8 mouse cellular contexts compared by ENCODE assay signal in genomic region chr17:34028501-34029149, GRCm38 (mm10). TPM values are rescaled to one million over a fixed set of nuclear protein-coding genes. Genes with fewer than 3 reads are reported as not detected.
DNase-seq lines count a peak whose midpoint lies in the region; ATAC-seq lines count a peak whose summit lies in the region.

No protein-coding gene starts in this region.

- H3K36me3 ChIP-seq in kidney, embryonic 16.5 days (ENCODE audit: insufficient read depth, low read length), result peaks cover 17% of the 10 kb centered on the region
- H3K36me3 ChIP-seq in embryonic facial prominence, embryonic 13.5 days, result peaks cover 24% of the 10 kb centered on the region
- H3K36me3 ChIP-seq in heart, embryonic 14.5 days (ENCODE audit: control insufficient read depth, insufficient read depth, low read length), result peaks cover 27% of the 10 kb centered on the region
- H3K36me3 ChIP-seq in midbrain, embryonic 10.5 days, result peaks cover 41% of the 10 kb centered on the region

- H3K27ac ChIP-seq in kidney, embryonic 16.5 days (ENCODE audit: low read length), result peak overlapping the region; percentile 54
- H3K27ac ChIP-seq in embryonic facial prominence, embryonic 13.5 days, result peak overlapping the region; percentile 80
- peak overlapping the region in 1 of 2 experiments; percentile 82; a peak in 1 of 4 replicates for H3K27ac ChIP-seq in heart, embryonic 14.5 days (replicated peaks in 1 of 2; ENCODE audit: control insufficient read depth in 1 of 2, insufficient read depth in 1 of 2, low read depth in 2 of 2, low read length in 2 of 2)
- peak overlapping the region; percentile 100 for H3K27ac ChIP-seq in midbrain, embryonic 10.5 days (replicated peaks)

- 80% methylated on average over 17 of the region's 17 CpGs for WGBS in kidney, embryonic 16.5 days
- WGBS in embryonic facial prominence, embryonic 13.5 days, result 70% methylated on average over 17 of the region's 17 CpGs
- WGBS in heart, embryonic 14.5 days, result 74% methylated on average over 17 of the region's 17 CpGs
- WGBS in midbrain, embryonic 10.5 days, result 47% methylated on average over 17 of the region's 17 CpGs

- 0 out of 2 replicates have a peak overlapping the region, but pooled peaks have one; percentile 56 for H3K4me3 ChIP-seq in kidney, embryonic 16.5 days (ENCODE audit: low read length)
- H3K4me3 ChIP-seq in embryonic facial prominence, embryonic 13.5 days, result peak overlapping the region; percentile 82
- H3K4me3 ChIP-seq in heart, embryonic 14.5 days (ENCODE audit: control insufficient read depth in 1 of 2, insufficient read depth in 1 of 2, low read depth in 1 of 2, low read length in 2 of 2), result no peak overlapping the region; a peak in 1 of 4 replicates
- H3K4me3 ChIP-seq in midbrain, embryonic 10.5 days, result peak overlapping the region; percentile 99

- peaks cover 69% of the 10 kb centered on the region for H3K4me1 ChIP-seq in kidney, embryonic 16.5 days (ENCODE audit: insufficient read depth, low read length)
- H3K4me1 ChIP-seq in embryonic facial prominence, embryonic 13.5 days, result peaks cover 71% of the 10 kb centered on the region
- peaks cover 27 to 54% of the 10 kb centered on the region in 2 experiments for H3K4me1 ChIP-seq in heart, embryonic 14.5 days (ENCODE audit: control insufficient read depth in 2 of 2, insufficient read depth in 2 of 2, low read length in 2 of 2)
- peaks cover 78% of the 10 kb centered on the region for H3K4me1 ChIP-seq in midbrain, embryonic 10.5 days

- no peak for DNase-seq in kidney, postnatal 36 days
- no peak for DNase-seq in midbrain, embryonic 10.5 days (ENCODE audit: low spot score)
- DNase-seq in urinary bladder, postnatal 14 days (ENCODE audit: low spot score), result no peak
- DNase-seq in thymus, postnatal 25 days, result no peak
- no peak for DNase-seq in thymus, postnatal 36 days

- no peak overlapping the region for H3K9ac ChIP-seq in kidney, embryonic 16.5 days (replicated peaks; ENCODE audit: low read length)
- H3K9ac ChIP-seq in embryonic facial prominence, embryonic 13.5 days, result 0 out of 2 replicates have a peak overlapping the region, but pooled peaks have one; percentile 95
- no peak overlapping the region for H3K9ac ChIP-seq in heart, embryonic 14.5 days (ENCODE audit: low read length)

- ATAC-seq in kidney, embryonic 16.5 days (ENCODE audit: low FRiP score, low TSS enrichment), result no peak
- ATAC-seq in embryonic facial prominence, embryonic 13.5 days (ENCODE audit: insufficient number of reproducible peaks, insufficient read depth, low FRiP score, low TSS enrichment, low read depth), result no peak
- ATAC-seq in heart, embryonic 14.5 days (ENCODE audit: insufficient number of reproducible peaks, insufficient read depth, low FRiP score, low read depth), result no peak

- H3K9me3 ChIP-seq in kidney, embryonic 16.5 days (ENCODE audit: low read length), result no peaks in the 10 kb centered on the region
- H3K9me3 ChIP-seq in embryonic facial prominence, embryonic 13.5 days, result no peaks in the 10 kb centered on the region
- H3K9me3 ChIP-seq in heart, embryonic 14.5 days (ENCODE audit: control insufficient read depth, low read length), result no peaks in the 10 kb centered on the region
- no peaks in the 10 kb centered on the region for H3K9me3 ChIP-seq in midbrain, embryonic 10.5 days (replicated peaks)

- H3K27me3 ChIP-seq in kidney, embryonic 16.5 days (ENCODE audit: insufficient read depth, low read length), result no peaks in the 10 kb centered on the region
- no peaks in the 10 kb centered on the region; the same call in 1 of the 2 replicates for H3K27me3 ChIP-seq in embryonic facial prominence, embryonic 13.5 days
- H3K27me3 ChIP-seq in heart, embryonic 14.5 days (ENCODE audit: control insufficient read depth, insufficient read depth, low read length), result no peaks in the 10 kb centered on the region
- H3K27me3 ChIP-seq in midbrain, embryonic 10.5 days (ENCODE audit: low read depth, poor library complexity, severe bottlenecking), result no peaks in the 10 kb centered on the region

- H3K4me2 ChIP-seq in kidney, embryonic 16.5 days (replicated peaks; ENCODE audit: low read depth, low read length), result peak overlapping the region; percentile 86
- H3K4me2 ChIP-seq in embryonic facial prominence, embryonic 13.5 days, result peak overlapping the region; percentile 99
- H3K4me2 ChIP-seq in heart, embryonic 14.5 days (ENCODE audit: low read length), result peak overlapping the region; percentile 94; the same call in 1 of the 2 replicates

RNA-seq across cellular contexts. Expression of gene H2-Ke6, which starts 0.8 kb away (rescaled TPM):
- 52.9 and 54.0 TPM in 2 replicates for polyA plus RNA-seq in kidney, embryonic 16.5 days (2015; fragmentation: Nextera tagmentation; extraction: Ambion mirVana)
- 57.4 and 58.8 TPM in 2 replicates for polyA plus RNA-seq in embryonic facial prominence, embryonic 13.5 days (2015; fragmentation: Nextera tagmentation; extraction: Ambion mirVana)
- polyA plus RNA-seq in heart, embryonic 14.5 days (2014; fragmentation: Nextera tagmentation; extraction: Ambion mirVana), result 46.8 and 57.7 TPM in 2 replicates
- 120 and 128 TPM in 2 replicates for polyA plus RNA-seq in midbrain, embryonic 10.5 days (2016; fragmentation: Nextera tagmentation; extraction: Ambion mirVana)

RNA-seq across cellular contexts. Expression of gene Slc39a7, which starts 2.9 kb away (rescaled TPM):
- polyA plus RNA-seq in kidney, embryonic 16.5 days (2015; fragmentation: Nextera tagmentation; extraction: Ambion mirVana), result 227 and 231 TPM in 2 replicates
- 201 and 212 TPM in 2 replicates for polyA plus RNA-seq in embryonic facial prominence, embryonic 13.5 days (2015; fragmentation: Nextera tagmentation; extraction: Ambion mirVana)
- polyA plus RNA-seq in heart, embryonic 14.5 days (2014; fragmentation: Nextera tagmentation; extraction: Ambion mirVana), result 48.0 and 53.2 TPM in 2 replicates
- polyA plus RNA-seq in midbrain, embryonic 10.5 days (2016; fragmentation: Nextera tagmentation; extraction: Ambion mirVana), result 221 and 227 TPM in 2 replicates

RNA-seq across cellular contexts. Expression of gene Rxrb, which starts 3.0 kb away (rescaled TPM):
- polyA plus RNA-seq in kidney, embryonic 16.5 days (2015; fragmentation: Nextera tagmentation; extraction: Ambion mirVana), result 52.7 and 56.7 TPM in 2 replicates
- 53.4 and 56.4 TPM in 2 replicates for polyA plus RNA-seq in embryonic facial prominence, embryonic 13.5 days (2015; fragmentation: Nextera tagmentation; extraction: Ambion mirVana)
- polyA plus RNA-seq in heart, embryonic 14.5 days (2014; fragmentation: Nextera tagmentation; extraction: Ambion mirVana), result 14.2 and 16.4 TPM in 2 replicates
- 54.0 and 56.9 TPM in 2 replicates for polyA plus RNA-seq in midbrain, embryonic 10.5 days (2016; fragmentation: Nextera tagmentation; extraction: Ambion mirVana)

RNA-seq across cellular contexts. Expression of gene Ring1, which starts 4.1 kb away (rescaled TPM):
- polyA plus RNA-seq in kidney, embryonic 16.5 days (2015; fragmentation: Nextera tagmentation; extraction: Ambion mirVana), result 14.7 and 18.7 TPM in 2 replicates
- polyA plus RNA-seq in embryonic facial prominence, embryonic 13.5 days (2015; fragmentation: Nextera tagmentation; extraction: Ambion mirVana), result 17.1 and 22.3 TPM in 2 replicates
- polyA plus RNA-seq in heart, embryonic 14.5 days (2014; fragmentation: Nextera tagmentation; extraction: Ambion mirVana), result 5.4 and 7.4 TPM in 2 replicates
- 13.8 and 15.3 TPM in 2 replicates for polyA plus RNA-seq in midbrain, embryonic 10.5 days (2016; fragmentation: Nextera tagmentation; extraction: Ambion mirVana)

RNA-seq across cellular contexts. Expression of gene Col11a2, which starts 10.6 kb away (rescaled TPM):
- polyA plus RNA-seq in kidney, embryonic 16.5 days (2015; fragmentation: Nextera tagmentation; extraction: Ambion mirVana), result 3.2 and 3.7 TPM in 2 replicates
- polyA plus RNA-seq in embryonic facial prominence, embryonic 13.5 days (2015; fragmentation: Nextera tagmentation; extraction: Ambion mirVana), result 23.7 and 26.5 TPM in 2 replicates
- 0.32 and 0.51 TPM in 2 replicates for polyA plus RNA-seq in heart, embryonic 14.5 days (2014; fragmentation: Nextera tagmentation; extraction: Ambion mirVana)
- polyA plus RNA-seq in midbrain, embryonic 10.5 days (2016; fragmentation: Nextera tagmentation; extraction: Ambion mirVana), result 0.92 and 1.1 TPM in 2 replicates

Comparison
In these comparisons a context has a peak if more than half of its experiments do, and no peak if none do; other contexts are left out.
1. H3K4me3 ChIP-seq: peak in kidney, embryonic 16.5 days (single experiment), embryonic facial prominence, embryonic 13.5 days (single experiment) and midbrain, embryonic 10.5 days (single experiment); none in heart, embryonic 14.5 days (0 of 2).
2. Peak in every context shown above with its lines, with median percentiles within 50 percentile points of each other: H3K4me2 ChIP-seq.